Mouse (Mus musculus): ENCODE results near the gene Gm17334.

GRCm38 (mm10) chr11:53814810-53815209 lies 41.8 kb upstream of the Gm17334 start:
- TF ChIP-seq MYOD1 (IDR thresholded peaks at IDR 0.05; ENCODE audit: control insufficient read depth in 1 of 3, insufficient read length in 2 of 3, low read depth in 2 of 3) (no peak), POLR2A (IDR thresholded peaks at IDR 0.05; ENCODE audit: insufficient read length, low read depth) (no peak), MAX (IDR thresholded peaks at IDR 0.05; ENCODE audit: low read depth) (no peak), REST (IDR thresholded peaks at IDR 0.05; ENCODE audit: insufficient read depth, insufficient read length) (no peak), E2F4 (IDR thresholded peaks at IDR 0.05; ENCODE audit: insufficient read depth) (no peak)

All from myocyte (in vitro differentiated cells).